Mouse (Mus musculus) brain, embryonic 14.5 days (tissue): ENCODE results near the gene Elf1. TPM values are rescaled to one million over a fixed set of nuclear protein-coding genes. Genes with fewer than 3 reads are reported as not detected.

Experiments used
- DNase-seq: peaks from one replicate; pipeline ENCODE4 v3.0.0-alpha.2; 2011; ENCODE audit warnings: low read depth
- CTCF ChIP-seq: fragments of 200-500 bp; IDR thresholded peaks from 2 replicates; pipeline ENCODE4 v1.5.1; 2012; ENCODE audit warnings: inconsistent platforms, mild to moderate bottlenecking, moderate library complexity, borderline replicate concordance; ENCODE audit not compliant: insufficient read depth, insufficient read length; ENCODE audit errors: extremely low read depth
- POLR2A ChIP-seq: fragments of 200-500 bp; IDR thresholded peaks from 2 replicates; pipeline ENCODE4 v1.6.1; 2012; ENCODE audit warnings: mild to moderate bottlenecking, inconsistent platforms, borderline replicate concordance; ENCODE audit not compliant: poor library complexity, insufficient read depth, insufficient read length, severe bottlenecking; ENCODE audit errors: extremely low read depth
- polyA plus RNA-seq: library from polyadenylated mRNA; depleted of rRNA; stranded (reverse); fragments of >200 nt; gene quantifications from 2 replicates; pipeline ENCODE4 v1.2.3, GENCODE M21; 2012

Gene Elf1
- polyA plus RNA-seq, 1 experiment, result 6.1 TPM

DNA sequence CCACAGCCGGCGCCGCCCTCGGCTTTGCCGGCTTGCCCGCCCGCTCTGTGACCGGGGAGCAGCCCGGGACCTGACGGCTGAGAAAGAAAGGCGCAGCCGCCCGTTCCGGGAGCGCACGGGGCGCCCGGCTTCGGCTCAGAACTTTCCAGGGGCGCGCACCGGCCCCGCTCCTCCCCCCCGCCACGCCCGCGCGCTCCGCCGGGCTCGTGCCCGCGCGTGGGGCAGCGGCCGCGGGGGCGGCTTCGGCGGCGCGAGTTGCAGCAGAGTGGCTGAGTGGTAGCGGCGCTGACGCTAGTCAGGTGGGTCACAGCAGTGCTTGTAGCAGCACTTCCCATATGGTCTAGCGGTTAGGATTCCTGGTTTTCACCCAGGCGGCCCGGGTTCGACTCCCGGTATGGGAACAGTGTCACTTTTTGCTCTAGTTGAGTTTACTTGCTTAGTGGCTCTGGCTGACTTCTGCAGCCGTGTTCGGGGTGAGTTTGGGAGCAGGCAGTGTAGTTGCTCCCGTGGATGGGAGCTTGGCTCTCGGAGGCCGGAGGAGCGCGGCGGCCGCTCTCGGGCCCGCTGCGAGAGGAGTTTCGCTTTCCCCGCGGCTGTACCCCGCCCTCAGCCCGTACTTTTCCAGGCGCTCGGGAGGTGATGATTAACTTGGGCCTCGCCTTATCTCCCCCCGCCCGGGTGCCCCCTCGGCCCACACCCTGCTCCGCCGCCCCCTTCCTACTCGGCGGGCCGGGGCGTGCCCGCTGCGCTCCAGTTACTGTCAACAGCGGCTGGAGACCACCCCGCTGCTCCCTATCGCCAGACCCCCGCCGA lies 551 bp downstream of the Elf1 start, which contains the start of gene Wbp4:
Gene Wbp4 (minus strand): TSS at position 182 of the 813 bp plus-strand sequence.
- peak; percentile 98 for DNase-seq

DNA sequence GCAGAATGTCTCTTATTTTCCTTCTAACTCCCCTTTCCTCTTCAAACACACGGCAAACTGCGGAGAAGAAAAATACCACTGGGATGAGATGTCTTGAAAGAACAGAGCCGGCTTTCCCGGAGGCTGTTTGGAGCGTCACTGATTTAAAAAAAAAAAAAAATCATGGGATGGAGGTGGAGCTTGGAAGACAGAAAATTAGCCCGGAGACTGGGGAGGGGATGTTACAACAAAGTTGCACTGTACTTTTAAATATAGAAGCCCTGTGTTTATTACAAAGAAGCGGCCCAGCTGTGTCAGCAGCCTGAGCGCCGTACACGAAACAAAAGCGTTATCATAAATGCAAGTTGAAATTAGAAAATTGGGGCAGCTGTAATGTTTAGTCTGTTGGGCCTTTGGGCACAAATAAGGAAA lies 1.3 kb downstream of the Elf1 start:
- peak; percentile 81 for DNase-seq
- no peak for TF ChIP-seq CTCF
- TF ChIP-seq POLR2A, result no peak

More for the DNA sequence above, 551 bp downstream of the Elf1 start, which contains the start of gene Wbp4:
- TF ChIP-seq CTCF, result no peak
- peak; percentile 48 for TF ChIP-seq POLR2A

DNA sequence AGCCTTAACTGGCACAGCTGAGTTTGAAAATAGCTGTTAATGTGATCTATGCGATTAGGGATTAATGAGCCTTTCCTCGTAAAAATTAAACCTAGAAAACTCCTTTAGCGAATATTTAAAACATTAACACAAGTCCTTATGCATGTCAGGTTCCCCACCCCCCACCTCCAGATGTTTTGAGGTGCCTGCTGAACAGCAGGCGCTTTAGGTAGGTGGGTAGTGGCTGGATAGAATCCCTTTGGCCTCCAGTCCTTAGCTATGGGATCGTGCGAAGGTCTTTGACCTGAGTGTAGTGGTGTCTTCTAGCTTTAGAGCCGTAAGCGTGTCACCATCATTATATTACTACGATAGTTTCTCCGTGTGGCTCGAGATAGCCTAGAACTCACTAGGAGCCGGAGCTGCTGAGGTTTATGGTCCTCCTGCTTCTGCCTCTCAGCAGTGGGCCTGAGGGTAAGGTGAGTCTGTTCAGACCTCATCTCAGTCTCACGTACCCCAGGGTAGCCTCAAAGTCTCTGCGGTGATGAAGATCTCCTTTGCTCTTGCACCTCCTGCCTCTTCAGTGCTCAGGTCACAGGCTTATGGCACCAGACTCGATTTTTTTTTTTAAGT lies 1.9 kb downstream of the Elf1 start:
- DNase-seq, result peak; percentile 18
- TF ChIP-seq CTCF (no peak), POLR2A (no peak)

DNA sequence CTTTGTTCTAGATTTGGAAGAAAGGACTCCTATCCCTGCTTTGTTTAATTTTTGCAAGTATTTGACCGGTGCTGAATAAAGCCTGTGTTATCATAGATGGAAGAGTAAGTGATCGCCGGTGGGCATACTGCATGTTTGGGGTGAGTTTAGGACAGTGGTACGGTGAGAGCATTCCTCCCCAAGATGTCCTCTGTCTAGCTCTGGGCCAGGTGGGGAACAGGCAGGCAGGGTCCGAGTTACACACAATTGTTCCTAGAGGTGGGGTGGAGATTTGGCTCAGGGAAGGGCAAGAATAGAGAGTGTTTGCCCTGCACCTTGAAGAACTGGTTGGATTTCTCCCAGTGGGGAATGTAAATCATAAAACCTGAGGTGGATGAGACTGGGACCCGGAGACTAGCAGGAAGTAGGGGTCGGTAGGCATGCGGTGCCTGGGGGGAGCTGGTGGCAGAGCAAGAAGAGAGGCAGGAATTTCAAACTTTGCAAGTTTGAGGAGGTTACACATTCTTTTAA lies 2.7 kb downstream of the Elf1 start:
- DNase-seq, result no peak
- no peak for TF ChIP-seq POLR2A
- no peak for TF ChIP-seq CTCF

DNA sequence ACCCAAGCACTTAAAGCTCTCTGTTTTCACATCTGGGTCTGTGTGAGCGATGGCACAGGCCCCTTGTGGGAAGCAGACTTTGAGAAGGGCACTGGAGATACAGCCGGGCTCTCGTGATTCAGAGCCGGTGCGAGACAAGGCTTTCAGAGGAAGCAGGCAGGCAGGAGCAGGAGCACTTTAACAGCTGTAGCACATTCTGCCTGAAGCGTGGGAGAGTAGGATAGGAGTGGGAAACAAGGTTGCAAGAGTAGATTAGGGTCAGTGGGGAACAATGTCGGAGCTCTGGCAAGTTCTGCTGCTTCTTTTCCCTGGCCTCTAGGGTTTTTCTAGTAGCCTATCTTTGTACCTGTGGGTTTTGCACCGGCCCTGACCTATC lies 5.6 kb downstream of the Elf1 start:
- no peak for DNase-seq
- TF ChIP-seq POLR2A (no peak), CTCF (no peak)

DNA sequence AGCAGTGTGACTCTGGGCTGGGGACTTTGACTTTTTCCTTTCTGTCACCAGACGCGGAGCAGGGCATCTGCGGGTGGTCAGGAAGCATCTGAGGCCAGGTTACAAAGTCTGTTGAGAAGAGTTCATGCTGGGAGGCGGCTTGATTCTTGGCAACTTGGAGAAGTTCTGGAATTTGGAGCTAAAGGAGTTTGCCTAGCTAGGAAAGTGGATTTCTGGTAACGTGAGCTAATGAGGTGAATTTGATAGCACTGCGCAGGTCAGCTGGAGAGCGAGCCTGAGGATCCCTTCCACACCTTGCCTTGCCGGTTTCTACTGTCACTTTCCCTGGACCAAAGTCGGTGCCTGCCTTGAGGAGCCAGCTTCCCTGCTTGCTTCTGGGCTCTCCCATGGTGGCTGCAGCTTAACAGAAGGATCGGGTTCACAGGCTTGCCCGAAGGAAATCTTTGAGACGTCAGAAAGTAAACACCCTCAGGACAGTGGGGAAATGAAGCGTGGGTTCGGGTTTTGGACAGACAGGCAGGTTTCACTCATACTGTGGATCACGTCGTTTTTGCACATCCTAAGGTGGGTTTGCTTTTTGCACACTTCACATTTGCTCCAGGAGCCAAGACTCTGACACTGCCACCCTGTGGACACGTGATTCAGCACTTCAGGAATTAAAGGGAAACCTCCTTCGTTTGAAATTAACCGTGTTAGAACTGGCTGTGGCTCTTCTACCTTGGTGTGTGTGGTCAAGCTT lies 6.2 kb downstream of the Elf1 start:
- TF ChIP-seq POLR2A, result no peak
- TF ChIP-seq CTCF, result peak; percentile 48; the same call in 1 of the 2 replicates
- peak; percentile 66 for DNase-seq

DNA sequence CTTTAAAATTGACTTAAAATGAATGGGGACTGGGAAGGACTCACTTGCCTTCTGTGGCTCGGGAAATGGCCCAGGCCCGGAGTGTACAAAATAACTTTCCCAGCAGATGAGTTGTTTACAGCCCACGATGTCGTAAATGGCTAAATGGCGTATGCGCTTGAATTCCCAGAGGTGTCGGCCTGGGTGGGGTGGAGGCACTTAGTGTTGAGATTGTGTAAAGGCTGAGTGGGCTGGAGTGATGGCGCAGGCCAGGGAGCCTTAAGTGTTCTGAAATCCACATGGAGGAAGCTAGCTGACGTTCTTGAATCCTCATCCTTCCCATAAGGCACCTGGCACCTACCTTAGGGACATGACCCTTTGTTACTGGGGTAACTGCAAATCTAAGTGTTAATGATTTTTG lies 7.5 kb downstream of the Elf1 start:
- DNase-seq, result no peak

DNA sequence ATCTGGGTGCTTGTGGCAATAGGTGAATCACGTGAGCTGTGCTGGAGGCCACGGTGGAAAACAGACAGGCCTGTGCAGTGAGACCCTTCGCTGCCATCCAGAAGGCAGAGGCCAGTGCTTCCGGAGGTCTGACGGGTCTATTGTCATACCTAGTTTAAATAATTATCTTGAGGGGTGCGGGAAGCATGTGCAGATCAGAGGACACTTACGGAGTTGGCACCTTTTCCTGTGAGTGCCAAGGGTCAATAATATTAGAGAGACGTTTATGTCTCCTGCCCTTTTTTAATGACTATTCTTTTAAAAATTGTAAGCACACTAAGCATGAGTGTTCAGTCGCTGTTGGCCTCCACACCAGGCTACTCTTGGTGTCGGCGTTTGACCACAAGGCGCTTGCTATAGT lies 8.2 kb downstream of the Elf1 start:
- TF ChIP-seq CTCF, result no peak
- TF ChIP-seq POLR2A, result no peak

More for the DNA sequence above, 7.5 kb downstream of the Elf1 start:
- TF ChIP-seq POLR2A (no peak), CTCF (no peak)

DNA sequence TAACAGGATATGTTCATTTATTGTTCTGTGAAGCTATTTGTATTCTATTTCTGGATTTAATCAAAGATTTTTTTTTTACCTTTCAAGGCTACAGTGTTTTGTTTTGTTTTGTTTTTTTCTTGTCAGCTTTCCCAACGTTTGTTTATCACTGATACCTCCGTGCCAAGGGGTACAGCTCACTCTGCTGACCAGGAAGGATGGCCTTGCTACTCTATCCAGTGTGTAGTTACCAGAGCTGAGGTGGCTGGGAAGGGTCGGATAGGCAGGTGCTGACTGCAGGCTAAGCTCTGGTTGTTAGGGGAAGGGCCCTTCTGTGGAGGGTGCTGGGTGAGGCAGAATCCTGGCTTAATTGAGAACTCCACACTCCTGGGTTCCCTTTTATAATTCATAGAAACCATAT lies 9.3 kb downstream of the Elf1 start:
- TF ChIP-seq POLR2A (no peak), CTCF (no peak)
- no peak for DNase-seq

More for the DNA sequence above, 8.2 kb downstream of the Elf1 start:
- DNase-seq, result no peak

DNA sequence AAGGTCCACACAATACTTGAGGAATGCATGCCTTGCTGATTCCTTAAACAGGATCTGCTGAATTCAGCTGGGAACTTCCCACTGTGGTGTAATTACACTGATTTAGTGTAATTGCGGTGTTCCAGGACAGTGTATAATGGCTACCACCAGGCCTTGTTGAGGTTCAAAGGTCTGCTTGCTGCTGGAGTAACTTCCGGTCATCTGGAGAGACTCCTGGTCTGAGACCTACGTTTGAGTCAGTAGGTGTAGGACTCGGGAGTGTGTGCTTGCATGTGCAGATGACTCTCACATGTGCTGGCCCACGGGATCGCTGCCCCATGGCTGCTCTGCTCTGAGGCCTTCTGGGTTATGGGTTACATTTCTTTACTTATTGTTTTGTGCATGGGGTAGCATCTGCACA lies 13.4 kb downstream of the Elf1 start:
- DNase-seq, result no peak
- no peak for TF ChIP-seq POLR2A
- TF ChIP-seq CTCF, result no peak

DNA sequence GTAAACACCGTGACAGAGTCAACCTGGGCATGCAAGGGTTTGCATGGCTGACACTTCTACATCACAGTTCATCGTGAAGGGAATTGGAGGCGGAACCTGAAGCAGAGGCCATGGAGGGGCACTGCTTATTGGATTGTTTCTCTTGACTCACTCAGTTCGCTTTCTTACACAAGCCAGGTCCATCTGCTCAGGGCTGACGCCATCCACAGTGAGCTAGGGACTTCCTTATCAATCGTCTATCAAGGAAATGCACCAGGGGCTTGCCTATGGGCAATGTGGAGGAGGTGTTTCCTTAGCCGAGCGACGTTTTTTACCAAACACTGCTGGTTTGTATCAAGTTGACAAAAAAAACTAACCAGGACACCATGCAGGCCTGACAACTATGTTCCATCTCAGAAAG lies 18.3 kb downstream of the Elf1 start:
- TF ChIP-seq CTCF (no peak), POLR2A (no peak)

More for the DNA sequence above, 18.3 kb downstream of the Elf1 start:
- DNase-seq, result no peak
